Mouse (Mus musculus) c-Kit-positive CD71-positive TER-119-positive erythroid progenitor cells, embryonic 14.5 days (primary cell): Measurements from ENCODE around the gene Rac3.
A peak's percentile ranks its signal among the peaks of the same experiment; 100 is the strongest.

Experiments used
- DNase-seq: peaks from one replicate; pipeline ENCODE4 v3.0.0-alpha.2; 2013; ENCODE audit warnings: low spot score

Rac3 gene

DNA sequence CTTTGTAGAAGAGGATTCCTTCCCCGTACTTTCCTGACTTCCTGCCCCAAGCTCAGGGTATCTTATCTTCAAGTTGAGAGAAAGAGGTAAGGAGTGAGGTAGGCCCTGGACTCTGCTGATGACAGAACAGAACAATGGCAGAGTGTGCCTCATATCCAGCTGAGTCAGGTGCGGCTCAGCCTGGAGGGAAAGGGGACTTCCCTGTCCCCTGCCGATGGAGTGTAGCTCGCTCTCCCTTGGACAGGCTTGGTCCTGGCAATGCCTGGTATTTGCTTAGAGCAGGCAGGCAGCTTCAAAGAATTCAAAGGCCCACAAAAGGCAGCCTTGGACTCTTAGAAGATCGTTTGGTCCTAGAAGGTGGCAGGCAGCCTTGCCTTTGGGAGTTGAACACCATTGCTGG is 15.2 kb upstream of the Rac3 start:
- DNase-seq: no peak

DNA sequence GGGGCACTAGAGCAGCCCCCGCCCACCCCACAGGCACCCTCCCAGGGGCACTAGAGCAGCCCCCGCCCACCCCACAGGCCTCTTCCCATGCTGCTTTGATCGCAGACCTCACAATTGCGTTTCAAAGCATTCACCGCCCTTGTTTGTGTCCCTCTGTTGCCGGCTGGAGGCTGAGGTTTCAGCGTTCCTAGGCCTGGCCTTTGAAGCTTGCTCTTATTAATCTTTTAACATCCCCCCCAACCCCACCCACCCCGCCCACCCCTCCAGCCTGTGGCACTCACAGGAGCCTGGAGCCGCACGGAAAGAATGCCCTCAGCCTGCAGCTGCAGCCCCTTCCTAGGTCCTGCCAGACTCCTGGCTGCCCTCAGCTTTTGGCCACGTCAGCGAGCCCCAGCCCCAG is 14.0 kb upstream of the Rac3 start:
- no peak for DNase-seq

- DNase-seq: no peak
These were observed 13.3 kb upstream of the Rac3 start for GRCm38 (mm10) chr11:120707969-120708368.

DNA sequence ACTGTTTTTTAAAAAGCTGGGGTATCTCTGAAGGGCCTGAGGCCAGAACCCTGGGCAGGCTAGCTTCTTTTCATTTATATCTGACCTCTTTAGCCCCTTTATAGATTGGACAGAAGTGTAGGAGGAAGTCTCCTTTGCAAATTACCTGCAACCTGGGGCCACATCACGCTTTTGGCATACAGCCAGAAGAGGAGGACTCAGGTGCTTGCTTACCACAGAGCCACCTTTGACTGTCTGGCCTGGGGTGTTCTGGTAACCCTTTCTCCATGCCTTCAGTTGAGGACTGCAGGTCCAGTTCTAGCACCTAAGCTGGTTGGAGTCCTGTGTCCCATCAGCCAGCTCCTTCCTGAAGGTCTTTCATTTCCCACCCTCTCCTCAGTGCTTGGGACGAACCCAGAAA is 11.7 kb upstream of the Rac3 start:
- no peak for DNase-seq

DNA sequence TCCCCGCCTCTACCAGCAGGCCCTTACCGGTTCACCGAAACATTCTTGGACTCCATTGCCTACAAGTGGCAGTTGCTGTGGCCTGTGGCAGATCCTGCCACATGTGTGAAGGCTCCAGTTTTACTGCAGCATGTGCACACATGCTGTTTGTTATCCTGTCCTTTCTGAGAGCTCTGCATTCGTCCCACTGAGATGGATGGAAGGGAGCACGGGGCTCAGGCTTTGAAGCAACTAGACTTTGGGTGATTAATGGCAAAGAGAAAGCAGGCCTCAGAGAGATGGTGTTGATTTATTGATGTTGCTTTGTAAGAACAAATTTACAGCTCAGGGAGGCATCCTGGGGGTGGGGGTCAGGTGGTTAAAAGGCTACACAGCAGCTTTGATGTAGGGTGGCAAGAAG is 10.6 kb upstream of the Rac3 start:
- no peak for DNase-seq

DNA sequence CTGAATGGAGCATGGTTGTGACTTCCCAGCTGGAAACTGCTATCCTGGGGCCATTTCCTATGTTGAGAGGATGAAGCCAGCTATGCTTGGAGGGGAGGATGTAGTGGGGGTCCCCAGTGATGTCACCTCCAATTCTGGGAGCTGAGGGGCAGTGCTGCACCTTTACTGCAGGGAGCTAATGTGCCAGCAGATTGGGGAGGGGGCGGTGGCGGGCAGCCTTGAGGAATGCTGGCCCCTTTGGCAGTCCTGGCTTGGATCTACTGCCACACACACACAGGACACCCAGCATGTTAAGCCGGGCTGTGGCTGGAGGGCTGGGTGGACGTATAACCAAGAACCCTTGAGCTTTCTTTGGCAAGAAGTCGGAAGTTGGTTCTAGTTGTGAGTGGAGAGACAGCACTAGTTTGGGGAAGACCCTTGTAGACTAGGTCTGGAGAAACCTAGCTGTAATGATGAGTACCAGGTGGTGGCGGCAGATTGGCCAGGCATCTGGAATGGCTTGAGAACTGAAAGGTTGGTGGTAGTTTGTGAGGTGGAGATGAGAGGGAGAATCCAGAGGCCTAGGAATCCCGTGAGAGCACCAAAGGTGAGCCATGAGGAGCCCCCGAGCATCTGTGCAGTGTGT is 9.2 kb upstream of the Rac3 start:
- no peak for DNase-seq

- peak; percentile 65 for DNase-seq
These were observed 8.3 kb upstream of the Rac3 start for GRCm38 (mm10) chr11:120712771-120713568.

DNA sequence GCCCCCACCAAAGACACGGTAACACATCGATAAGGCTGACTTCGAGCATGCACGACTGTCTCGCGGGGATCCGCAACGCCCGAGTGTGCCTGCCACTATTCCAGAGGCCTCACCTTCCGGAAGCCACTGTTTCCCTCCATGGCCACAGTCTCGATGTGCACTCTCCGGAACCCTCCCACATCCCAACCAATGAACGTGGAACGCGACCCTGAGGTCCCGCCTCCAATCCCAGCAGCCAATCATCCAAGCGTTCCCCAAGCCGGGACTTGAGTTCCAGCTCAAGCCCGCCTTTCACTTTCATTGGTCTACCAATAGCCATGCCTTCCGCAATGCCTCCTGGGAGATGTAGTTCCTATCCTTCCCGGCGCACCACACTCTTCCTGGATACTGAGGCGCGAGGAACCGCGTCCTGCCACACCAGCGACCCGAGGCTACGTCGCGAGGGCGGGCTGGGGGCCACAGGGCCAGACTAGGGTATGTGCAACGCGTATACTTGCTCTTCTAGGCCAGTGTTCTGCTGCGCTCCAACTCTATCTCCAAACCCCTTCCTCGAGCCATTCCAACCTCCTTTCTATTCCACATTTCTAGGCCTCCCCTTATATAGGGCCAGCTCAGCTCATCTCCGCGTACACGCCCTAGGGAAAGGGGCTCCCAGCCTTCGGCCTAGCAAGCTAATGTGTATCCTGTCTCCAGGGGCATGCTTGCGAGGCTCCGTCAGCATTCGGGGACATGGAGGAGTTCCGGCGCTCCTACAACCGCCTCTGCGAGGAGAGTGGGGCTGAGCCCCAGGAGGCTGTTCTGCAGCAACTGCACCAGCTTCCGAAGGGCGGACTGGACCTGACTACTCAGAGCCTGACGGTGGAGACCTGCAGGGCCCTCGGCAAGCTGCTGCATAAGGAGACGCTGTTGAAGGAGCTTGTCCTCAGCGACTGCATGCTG is 7.4 kb upstream of the Rac3 start, which contains the start of the genes Cenpx and Lrrc45:
TSS of gene Cenpx (minus strand) at position 159 of the 939 bp plus-strand sequence.
TSS of gene Lrrc45 (plus strand) at position 346 of the 939 bp plus-strand sequence.
- peak; percentile 99 for DNase-seq

DNA sequence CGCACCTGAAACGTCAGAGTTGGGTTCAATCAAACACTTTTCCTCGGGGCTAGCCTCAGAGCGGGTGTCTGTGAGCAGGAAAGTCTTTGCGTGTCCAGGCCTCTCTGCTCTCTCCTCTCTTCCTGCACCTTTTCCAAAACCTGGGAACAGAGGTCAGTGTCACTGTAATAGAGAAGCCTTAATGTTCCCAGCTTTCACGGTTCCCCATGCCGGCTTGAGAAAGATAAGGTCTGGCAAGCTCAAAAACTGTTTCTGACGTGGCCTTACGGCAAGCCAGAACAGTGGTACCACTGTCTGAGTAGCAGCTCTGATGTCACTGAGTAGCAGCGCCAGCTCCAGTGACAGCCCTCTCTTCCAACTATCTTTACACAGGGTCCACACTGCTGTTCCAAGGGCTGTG is 6.7 kb upstream of the Rac3 start:
- DNase-seq: no peak

DNA sequence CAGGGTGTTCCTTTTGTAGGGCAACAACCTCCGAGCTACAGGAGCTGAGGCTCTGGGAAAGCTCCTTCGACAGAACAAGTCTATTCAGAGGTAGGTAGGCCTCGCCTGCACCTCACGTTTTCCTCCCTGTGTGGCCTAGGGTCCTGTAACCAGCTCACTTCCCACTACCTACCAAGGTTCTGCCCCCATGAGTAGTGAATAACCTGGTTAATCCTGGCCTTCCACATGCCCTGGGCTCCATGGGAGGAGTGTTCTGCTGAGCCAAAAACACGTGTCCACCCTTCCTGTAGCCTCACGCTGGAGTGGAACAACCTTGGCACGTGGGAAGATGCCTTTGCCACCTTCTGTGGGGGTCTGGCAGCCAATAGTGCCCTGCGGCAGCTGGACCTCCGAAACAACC is 6.1 kb upstream of the Rac3 start:
- DNase-seq: no peak

GRCm38 (mm10) chr11:120719242-120719641 is 2.0 kb upstream of the Rac3 start:
- DNase-seq: no peak

DNA sequence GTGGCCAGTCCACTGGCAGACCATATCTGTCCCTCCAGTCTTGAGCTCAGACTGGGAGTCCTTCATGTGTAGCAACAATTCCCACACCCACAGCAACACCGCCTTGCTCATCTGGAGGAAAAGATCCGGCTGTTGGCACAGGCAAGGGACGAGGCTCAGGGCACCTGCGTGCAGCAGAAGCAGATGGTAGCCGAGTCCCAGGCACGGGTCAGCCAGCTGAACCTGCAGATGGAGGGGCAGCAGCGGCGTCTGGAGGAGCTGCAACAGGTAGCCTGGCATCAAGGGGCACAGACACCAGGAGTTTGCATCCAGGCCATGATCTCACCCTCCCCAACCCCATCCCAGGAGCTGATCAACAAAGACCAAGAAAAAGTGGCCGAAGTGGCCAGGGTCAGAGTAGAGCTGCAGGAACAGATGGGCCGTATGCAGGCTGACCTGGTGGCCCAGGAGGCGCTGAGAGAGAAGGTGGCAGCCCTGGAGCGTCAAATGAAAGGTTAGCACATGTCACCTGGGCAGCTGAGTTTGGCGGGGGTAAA is 1.4 kb upstream of the Rac3 start:
- no peak for DNase-seq

DNA sequence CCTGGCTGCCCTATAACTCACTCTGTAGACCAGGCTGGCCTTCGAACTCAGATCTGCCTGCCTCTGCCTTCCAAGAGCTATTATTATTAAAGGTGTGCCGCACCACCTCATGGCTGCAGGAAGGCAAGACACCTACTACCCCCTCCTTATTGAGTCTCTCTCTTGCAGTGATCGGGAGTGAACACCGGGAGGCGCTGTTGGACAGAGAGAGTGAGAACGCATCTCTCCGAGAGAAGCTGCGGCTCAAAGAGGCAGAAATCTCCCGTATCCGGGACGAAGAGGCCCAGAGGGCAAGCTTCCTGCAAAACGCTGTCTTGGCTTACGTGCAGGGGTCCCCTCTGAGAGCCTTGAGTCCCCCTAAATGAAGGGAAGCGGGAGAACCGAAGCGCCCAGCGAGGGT is 820 bp upstream of the Rac3 start:
- DNase-seq: peak; percentile 88

DNA sequence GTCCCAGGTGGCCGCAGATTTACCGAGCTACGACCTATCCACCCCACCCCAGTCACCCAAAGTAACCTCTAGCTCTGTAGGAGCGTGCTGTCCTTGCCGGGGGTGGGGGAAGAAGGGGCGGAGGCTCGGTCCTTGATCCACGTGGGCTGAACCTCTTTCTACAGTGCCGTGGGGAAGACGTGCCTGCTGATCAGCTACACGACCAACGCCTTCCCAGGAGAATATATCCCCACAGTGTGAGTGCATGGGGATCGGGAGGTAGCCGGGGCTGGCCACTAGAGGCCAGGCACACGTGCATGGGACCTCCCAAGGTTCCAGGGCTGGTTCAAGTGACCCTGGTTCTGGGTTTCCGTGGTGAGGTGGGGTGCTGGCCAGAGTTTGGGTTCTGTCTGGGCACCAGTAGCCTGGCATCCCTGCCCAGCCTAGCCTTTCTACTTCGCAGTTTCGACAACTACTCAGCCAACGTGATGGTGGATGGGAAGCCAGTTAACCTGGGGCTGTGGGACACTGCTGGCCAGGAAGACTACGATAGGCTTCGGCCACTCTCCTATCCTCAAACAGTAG is 879 bp downstream of the Rac3 start:
- DNase-seq: no peak

DNA sequence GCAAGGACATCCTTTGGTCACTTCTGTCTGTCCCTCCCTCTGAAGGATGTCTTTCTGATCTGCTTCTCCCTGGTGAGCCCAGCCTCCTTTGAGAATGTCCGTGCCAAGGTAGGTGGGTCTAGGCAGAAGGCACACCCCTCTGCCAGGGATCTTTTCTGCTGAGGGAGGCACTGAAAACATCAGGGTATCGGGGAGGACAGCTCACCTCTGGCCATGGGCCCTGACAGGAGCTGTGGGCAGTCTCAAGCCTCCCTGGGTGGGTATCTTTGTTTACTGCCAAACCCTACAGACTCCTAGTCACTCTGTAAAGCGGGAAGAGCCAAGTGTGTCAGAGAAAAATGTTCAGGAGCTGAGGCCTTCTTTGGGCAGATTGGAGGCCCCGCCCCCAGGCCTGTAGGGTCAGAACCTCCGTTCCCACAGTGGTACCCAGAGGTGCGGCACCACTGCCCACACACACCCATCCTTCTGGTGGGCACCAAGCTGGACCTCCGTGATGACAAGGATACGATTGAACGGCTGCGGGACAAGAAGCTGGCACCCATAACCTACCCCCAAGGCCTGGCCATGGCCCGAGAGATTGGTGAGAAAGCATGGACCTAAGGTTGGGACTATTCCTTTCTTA is 1.6 kb downstream of the Rac3 start:
- DNase-seq: no peak

DNA sequence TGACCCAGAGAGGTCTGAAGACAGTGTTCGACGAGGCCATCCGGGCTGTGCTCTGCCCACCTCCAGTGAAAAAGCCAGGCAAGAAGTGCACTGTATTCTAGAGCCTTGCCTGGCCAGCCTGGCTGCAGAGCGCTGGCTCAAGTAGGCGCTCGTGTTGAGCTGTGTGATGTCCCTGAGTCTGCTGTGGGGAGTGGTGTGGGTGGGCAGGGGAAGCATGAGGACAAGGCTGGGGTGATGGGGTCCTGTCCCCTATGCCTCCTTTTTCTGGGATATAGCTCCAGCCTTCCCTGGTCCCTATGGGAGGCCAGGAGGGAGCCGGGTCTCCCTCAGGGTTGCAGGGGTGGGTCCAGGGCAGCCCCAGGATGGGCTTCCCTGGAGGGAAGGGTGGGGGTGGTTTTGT is 2.2 kb downstream of the Rac3 start:
- no peak for DNase-seq

DNA sequence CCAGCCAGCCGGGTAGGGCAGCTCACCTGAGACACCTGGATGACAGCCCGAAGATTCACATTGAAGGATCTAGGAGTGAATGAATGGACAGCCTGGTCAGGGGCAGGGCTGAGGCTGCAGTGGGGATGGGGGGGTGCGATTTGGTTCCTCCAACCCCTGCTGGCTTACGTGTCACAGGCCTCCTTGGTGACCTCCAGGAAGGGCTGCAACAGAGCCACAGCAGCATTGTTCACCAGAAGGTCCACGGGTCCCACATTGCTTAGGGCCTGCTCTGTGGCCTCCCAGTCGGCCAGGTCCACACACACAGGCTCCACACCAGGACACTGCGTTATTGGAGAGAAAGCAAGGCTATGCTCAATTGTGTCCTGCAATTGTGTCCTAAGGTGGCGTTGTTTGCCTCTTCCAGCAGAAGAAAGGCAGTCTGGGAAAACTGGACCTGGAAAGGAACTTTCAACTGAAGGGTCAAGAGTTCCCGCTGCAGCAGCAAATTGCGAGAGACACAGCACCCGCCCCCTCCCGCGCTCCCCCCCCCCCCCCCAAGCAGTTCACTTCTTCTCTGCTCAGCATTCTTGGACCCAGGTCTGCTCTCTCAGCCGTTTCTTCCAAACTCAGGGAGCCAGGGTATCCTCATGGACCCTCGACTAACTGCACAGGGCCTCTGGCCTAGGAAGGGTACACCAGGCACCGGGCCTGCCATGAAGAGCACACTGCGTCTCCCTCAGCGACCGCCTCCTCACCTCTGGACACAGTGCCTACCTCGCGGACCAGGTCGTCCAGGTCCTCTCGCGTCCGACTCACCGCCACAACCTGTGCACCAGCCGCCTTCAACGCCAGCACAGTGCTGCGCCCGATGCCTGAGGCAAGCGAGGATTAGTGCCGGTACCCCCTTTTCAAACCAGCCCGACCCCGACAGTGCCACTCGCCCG is 5.2 kb downstream of the Rac3 start:
- DNase-seq: no peak

DNA sequence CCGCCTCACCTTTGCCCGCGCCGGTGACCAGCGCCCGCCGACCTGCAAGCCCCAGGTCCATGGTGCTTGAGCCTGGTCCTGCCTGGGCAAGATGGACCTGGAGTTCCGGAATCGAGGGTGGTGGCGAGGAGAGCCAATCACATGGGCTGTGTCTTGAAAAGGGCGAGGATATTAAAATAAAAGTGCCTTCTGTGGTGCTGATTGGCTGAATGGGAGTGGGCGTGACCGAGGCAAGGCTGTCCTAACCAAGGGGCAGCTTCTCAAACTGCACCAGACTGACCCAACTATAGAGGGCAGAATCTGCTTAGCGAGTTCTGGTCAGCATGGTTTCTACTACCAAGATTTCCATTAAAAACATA is 5.9 kb downstream of the Rac3 start, which contains the start of gene Dcxr:
TSS of gene Dcxr (minus strand) at position 113 of the 359 bp plus-strand sequence.
- peak; percentile 83 for DNase-seq

- no peak for DNase-seq
These were observed 6.3 kb downstream of the Rac3 start for GRCm38 (mm10) chr11:120727564-120727963.

DNA sequence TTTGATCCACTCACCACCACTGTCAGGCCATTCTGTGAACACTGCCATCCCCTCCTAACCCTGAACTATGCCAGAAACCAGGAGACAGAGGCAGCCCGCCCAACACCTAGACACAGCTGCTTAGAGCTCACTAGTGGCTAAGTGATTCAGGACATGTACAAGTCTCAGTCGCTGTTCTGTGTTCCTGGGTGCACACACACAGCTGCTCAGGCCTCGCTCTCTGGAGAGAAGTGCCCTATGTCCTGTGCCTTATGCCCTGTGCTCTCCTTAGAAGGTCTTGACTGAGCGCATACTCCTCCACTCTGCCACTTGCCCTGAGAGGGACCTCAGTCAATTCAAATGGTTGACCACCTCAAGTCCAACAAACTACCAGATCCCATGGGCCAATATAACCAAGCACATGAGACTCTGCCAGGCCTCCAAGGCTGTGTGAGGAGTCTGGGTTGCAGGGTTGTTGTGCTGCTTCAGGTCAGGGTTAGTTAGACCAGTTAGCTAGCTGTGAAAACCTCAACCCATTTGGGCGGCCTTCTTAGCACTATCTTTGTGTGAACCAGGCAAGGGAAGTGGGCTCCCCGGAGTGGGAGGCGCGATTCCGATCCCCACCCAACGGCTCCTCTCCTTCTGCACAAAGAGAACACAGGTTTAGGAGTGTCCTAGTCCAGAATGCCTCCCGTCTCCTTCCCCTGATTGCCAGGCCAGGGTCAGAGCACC is 7.4 kb downstream of the Rac3 start:
- DNase-seq: no peak
